Mouse (Mus musculus): ENCODE results near the gene Gpr37l1. TPM values are rescaled to one million over a fixed set of nuclear protein-coding genes. Genes with fewer than 3 reads are reported as not detected.
A peak's percentile ranks its signal among the peaks of the same experiment; 100 is the strongest.

Gene Gpr37l1
- polyA plus RNA-seq, 1 experiment from 2014 or later, result not detected

DNA sequence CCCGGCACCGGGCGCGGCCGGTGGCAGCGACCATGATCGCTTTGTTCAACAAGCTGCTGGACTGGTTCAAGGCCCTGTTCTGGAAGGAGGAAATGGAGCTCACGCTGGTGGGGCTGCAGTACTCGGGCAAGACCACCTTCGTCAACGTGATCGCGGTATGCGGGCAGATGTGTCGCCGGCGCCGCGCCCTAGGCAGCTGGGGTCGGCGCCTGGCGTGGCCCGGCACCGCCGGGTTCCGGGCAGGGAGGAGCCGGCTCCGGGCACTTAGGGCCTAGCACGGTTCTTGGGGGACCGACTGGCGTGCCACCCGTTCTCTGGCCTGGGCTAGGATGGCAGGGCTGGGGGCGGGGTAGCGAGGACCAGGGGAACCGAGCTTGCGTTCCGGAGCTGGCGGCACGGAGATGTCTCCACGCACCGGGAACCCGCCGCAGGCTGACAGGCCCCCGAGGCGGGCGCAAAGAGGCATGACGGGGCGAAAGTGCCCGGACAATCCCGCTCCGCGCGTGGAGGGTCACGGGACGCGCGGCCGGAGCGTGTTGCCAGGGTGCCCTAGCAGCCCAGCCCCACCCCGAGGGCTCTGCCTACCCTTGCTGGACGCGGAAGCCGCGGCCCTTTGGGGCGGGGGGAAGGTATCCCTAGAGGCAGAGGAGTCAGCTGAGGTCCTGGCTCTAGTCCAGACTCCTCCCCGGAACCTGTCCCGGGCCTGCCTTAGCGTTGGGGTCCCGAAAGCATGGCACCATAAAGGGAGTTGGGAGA is 20.4 kb downstream of the Gpr37l1 start:
- Histone ChIP-seq H3K36me3 (no peaks in the 10 kb centered on the region), H3K27me3 (no peaks in the 10 kb centered on the region; the same call in 1 of the 2 replicates), H3K9me3 (replicated peaks) (no peaks in the 10 kb centered on the region), H3K9ac (peak overlapping the region; percentile 91), H3K27ac (replicated peaks) (peak overlapping the region; percentile 91), H3K4me3 (replicated peaks) (peak overlapping the region; percentile 93), H3K4me1 (peaks cover 35% of the 10 kb centered on the region), H3K4me2 (replicated peaks) (peak overlapping the region; percentile 76)
- under 1% methylated on average over 69 of the region's 69 CpGs for WGBS
- ATAC-seq (ENCODE audit: insufficient number of reproducible peaks, low FRiP score, low TSS enrichment, low read depth), result peak; percentile 60

DNA sequence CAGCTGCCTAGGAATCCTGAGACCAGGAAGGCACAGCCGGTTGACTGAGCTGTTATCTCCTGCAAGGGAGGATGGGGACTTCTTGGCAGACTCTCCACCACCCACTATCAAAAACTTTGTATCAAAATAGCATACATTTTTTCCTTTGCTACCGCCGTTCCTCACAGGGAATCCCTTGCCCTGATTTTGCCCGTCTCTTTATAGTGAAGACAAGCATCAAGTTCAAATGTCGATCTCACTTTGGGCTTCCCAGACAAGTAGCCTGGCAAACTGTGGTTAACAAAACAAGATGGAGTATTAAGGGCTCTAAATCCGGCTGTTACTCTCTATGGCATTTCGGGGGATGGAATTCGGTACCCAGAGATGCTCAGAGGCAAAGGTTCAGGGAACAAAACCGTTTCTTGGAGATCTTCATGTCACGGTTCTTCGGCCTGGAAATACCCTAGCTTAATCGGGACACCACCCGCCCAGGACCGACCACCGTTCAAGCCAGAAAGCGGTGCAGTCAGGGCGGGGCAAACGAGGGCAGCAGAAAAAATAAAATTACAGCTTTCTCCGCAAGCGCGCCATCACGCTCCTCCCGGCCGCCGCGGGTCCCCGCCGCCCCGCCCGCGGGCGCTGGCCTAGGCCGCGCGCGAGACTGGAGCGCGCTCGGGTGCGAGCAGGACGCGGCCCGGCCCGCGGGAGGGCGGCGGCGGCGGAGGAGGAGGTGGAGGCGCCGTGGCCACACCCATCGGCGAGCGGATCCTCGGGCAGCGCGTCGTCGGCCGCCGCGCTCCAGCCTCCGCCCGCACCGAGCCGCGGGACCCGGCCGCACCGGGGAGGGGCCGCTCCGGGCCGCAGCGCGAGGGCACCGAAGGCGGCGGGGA is 21.2 kb downstream of the Gpr37l1 start, which contains the start of gene Arl8a:
Gene Arl8a (plus strand): TSS at position 748 of the 869 bp plus-strand sequence.
- H3K4me2 ChIP-seq (replicated peaks), result peak within 1 kb of the TSS; percentile 76

DNA sequence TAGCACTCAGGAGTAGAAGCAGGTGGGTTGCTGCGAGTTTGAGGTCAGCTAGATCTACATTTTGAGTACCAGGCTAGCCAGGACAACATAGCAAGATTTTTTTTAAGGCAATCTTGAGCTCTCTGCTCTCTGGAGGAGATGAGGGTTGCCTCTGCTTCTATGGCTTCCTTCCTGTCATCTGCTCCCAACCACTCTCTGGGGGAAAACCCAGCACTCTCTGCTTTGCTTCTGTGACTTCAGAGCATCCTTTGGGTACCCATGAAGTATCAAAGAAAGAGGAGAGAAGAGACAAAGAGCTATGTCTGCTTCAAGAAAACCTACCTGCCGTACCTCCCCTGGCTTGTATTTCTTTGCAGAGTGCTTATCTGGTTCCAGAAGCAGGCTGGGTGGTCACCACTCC is 23.5 kb downstream of the Gpr37l1 start:
- Histone ChIP-seq H3K9ac (no peak overlapping the region), H3K4me1 (peaks cover 18% of the 10 kb centered on the region), H3K4me2 (replicated peaks) (no peak overlapping the region), H3K9me3 (replicated peaks) (no peaks in the 10 kb centered on the region), H3K4me3 (replicated peaks) (no peak overlapping the region), H3K36me3 (no peaks in the 10 kb centered on the region), H3K27me3 (no peaks in the 10 kb centered on the region; the same call in 1 of the 2 replicates), H3K27ac (replicated peaks) (no peak overlapping the region)
- WGBS, result 82% methylated on average over 2 of the region's 2 CpGs
- ATAC-seq (ENCODE audit: insufficient number of reproducible peaks, low FRiP score, low TSS enrichment, low read depth), result no peak

More for the DNA sequence above, 21.2 kb downstream of the Gpr37l1 start, which contains the start of gene Arl8a:
- H3K27me3 ChIP-seq, result no peaks in the 10 kb centered on the region; the same call in 1 of the 2 replicates
- peak within 1 kb of the TSS; percentile 93 for H3K4me3 ChIP-seq (replicated peaks)
- ATAC-seq (ENCODE audit: insufficient number of reproducible peaks, low FRiP score, low TSS enrichment, low read depth), result peak; percentile 90
- WGBS, result 0% methylated on average over 55 of the region's 78 CpGs
- H3K27ac ChIP-seq (replicated peaks), result peak within 1 kb of the TSS; percentile 91
- H3K4me1 ChIP-seq, result peaks cover 34% of the 10 kb centered on the region
- no peaks in the 10 kb centered on the region for H3K36me3 ChIP-seq
- no peaks in the 10 kb centered on the region for H3K9me3 ChIP-seq (replicated peaks)
- H3K9ac ChIP-seq, result peak within 1 kb of the TSS; percentile 91

DNA sequence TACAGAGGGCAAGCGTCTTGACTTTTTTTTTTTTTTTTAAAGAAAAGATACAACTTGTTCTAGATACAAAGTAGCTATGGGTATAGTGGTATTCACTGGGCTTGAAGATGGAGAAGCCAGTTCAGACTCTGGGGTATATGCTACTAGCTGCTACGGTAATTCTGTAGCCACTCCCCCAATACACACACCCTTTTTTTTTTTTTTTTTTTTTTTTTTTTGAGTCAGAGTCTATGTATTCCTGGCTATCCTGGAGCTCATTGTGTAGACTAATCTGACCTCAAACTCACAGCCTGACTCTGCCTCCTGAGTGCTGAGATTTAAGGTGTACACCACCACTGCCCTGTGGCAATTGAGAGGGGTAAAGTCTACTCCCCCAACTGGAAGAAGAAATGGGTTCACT is 25.0 kb downstream of the Gpr37l1 start:
- Histone ChIP-seq H3K36me3 (no peaks in the 10 kb centered on the region), H3K4me3 (replicated peaks) (no peak overlapping the region), H3K9me3 (replicated peaks) (no peaks in the 10 kb centered on the region), H3K27ac (replicated peaks) (no peak overlapping the region), H3K9ac (no peak overlapping the region), H3K27me3 (no peaks in the 10 kb centered on the region; the same call in 1 of the 2 replicates), H3K4me1 (0 out of 2 replicates have a peak, but pooled peaks cover 3% of the 10 kb centered on the region), H3K4me2 (replicated peaks) (no peak overlapping the region)
- ATAC-seq (ENCODE audit: insufficient number of reproducible peaks, low FRiP score, low TSS enrichment, low read depth), result no peak
- 53% methylated on average over 2 of the region's 2 CpGs for WGBS

DNA sequence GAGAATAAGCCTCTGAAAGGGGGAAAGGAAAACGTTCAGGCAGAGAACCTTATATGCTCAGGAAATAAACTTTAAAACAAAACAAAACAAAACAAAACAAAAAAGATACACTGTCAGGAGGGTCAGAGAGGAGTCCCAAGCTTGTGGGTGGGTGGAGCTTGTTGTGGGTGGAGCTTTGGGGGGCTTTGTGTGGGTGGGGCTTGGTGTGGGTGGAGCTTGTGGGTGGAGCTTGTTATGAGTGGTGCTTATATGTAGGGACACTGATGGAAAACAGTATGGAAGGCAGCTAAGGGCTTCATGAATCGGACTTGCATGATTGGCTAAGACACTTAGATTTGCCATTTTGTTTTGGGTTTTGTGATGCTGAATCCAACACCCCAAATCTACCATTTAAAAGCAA is 27.6 kb downstream of the Gpr37l1 start:
- Histone ChIP-seq H3K36me3 (no peaks in the 10 kb centered on the region), H3K9ac (no peak overlapping the region), H3K4me2 (replicated peaks) (no peak overlapping the region), H3K4me3 (replicated peaks) (no peak overlapping the region), H3K27ac (replicated peaks) (no peak overlapping the region), H3K27me3 (no peaks in the 10 kb centered on the region; the same call in 1 of the 2 replicates), H3K9me3 (replicated peaks) (no peaks in the 10 kb centered on the region), H3K4me1 (no peaks in the 10 kb centered on the region)
- WGBS, result 65% methylated on average over 2 of the region's 2 CpGs
- no peak for ATAC-seq (ENCODE audit: insufficient number of reproducible peaks, low FRiP score, low TSS enrichment, low read depth)

DNA sequence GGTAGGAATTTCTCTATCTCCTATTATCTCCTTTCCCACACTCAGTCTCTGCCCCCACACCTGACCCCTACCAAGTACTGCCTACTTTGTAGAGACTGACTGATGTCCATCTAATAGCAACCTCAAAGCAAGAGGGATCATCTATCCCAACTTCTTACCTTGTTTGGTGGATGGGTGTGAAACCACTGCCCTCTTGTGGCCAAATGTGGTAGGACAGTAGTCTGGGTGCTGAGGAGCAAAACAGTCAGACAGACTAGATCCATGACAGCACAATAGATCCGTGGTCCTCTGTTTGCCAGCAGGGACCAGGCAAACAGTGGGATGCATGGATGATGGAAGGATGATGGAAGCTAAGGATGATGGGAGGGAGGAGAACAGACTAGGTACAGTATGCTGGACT is 31.0 kb downstream of the Gpr37l1 start:
- 14% methylated on average over 1 of the region's 1 CpGs for WGBS

DNA sequence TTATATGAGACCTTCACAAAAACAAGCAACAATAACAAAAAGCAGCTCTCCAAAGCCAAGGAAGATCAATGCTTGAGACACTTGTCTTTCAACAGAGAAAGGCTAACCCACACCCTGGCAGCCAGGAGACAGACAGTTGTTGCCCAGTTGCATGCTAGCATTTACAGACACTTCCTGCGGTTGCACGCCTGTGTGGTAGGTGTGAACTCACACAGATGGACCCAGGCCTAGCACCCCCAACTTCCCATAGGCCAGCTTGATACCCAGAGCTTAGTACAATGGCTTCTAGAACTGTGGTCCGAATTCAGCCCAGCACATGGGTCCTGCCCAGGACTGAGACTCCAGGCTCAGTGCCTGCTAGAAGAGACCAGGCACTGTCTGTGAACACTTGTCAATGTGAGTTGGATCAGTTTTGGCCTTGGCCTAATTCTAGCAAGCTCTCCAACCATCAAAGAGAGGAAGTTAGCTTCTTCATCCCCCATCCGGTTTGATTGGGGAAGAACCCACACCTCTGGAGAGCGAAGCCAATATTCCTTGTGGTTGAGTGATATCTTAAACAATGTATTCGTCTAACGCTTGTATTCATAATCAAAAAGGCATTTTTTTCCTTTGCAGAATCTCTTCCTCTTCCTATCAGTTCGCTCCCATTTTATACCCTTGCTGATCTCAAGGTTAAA is 32.2 kb downstream of the Gpr37l1 start:
- Histone ChIP-seq H3K27me3 (no peaks in the 10 kb centered on the region), H3K27ac (replicated peaks) (no peak overlapping the region), H3K4me2 (replicated peaks) (no peak overlapping the region), H3K4me1 (peaks cover 20% of the 10 kb centered on the region), H3K36me3 (no peaks in the 10 kb centered on the region), H3K9ac (no peak overlapping the region), H3K9me3 (replicated peaks) (no peaks in the 10 kb centered on the region), H3K4me3 (replicated peaks) (no peak overlapping the region)
- 81% methylated on average over 8 of the region's 8 CpGs for WGBS
- ATAC-seq (ENCODE audit: insufficient number of reproducible peaks, low FRiP score, low TSS enrichment, low read depth), result no peak

More for the DNA sequence above, 31.0 kb downstream of the Gpr37l1 start:
- H3K4me3 ChIP-seq (replicated peaks), result no peak overlapping the region
- no peaks in the 10 kb centered on the region for H3K9me3 ChIP-seq (replicated peaks)
- no peak overlapping the region for H3K4me2 ChIP-seq (replicated peaks)
- ATAC-seq (ENCODE audit: insufficient number of reproducible peaks, low FRiP score, low TSS enrichment, low read depth), result no peak
- H3K27me3 ChIP-seq, result no peaks in the 10 kb centered on the region
- H3K27ac ChIP-seq (replicated peaks), result no peak overlapping the region
- no peak overlapping the region for H3K9ac ChIP-seq
- H3K36me3 ChIP-seq, result no peaks in the 10 kb centered on the region
- peaks cover 11% of the 10 kb centered on the region for H3K4me1 ChIP-seq

DNA sequence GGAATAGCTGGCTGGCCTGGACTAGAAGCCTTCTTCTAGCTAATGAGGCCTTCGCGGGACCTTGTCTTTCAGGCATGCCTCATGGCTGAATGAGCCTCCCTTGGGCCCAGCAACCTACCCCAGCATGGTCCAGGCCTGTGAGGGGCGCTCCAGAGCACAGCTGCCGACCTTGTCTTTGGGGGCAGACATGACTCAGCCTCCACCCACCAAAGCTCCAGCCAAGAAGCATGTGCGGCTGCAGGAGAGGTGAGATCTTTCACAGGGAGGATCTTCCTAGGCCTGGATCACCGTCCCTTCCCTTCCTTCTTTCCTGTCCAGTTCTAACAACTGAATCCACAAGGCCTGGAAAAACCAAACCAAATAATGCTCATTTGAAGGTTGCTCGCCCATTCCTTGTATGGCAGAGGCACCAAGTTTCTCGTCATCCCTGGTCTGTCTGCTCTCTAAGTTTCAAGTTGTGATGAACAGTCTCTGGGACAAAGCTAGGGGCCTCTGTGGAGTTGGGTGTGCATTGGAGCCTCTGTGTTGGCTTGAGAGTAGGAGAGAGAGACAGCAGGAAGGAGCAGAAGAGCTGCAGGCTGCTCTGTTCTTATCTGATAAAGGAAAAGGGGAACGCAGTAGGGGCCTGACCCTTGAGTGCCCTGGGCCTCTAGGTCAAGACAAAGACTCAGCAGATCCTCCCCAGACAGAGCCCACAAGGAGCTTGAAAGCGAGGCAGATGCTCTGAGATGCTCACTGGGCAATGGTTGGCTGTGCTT is 33.6 kb downstream of the Gpr37l1 start:
- H3K4me1 ChIP-seq, result peaks cover 33% of the 10 kb centered on the region
- no peaks in the 10 kb centered on the region for H3K36me3 ChIP-seq
- H3K27ac ChIP-seq (replicated peaks), result no peak overlapping the region
- no peak overlapping the region for H3K4me3 ChIP-seq (replicated peaks)
- no peak for ATAC-seq (ENCODE audit: insufficient number of reproducible peaks, low FRiP score, low TSS enrichment, low read depth)
- H3K4me2 ChIP-seq (replicated peaks), result no peak overlapping the region
- peaks cover 7% of the 10 kb centered on the region for H3K27me3 ChIP-seq
- 80% methylated on average over 10 of the region's 10 CpGs for WGBS
- H3K9ac ChIP-seq, result no peak overlapping the region
- no peaks in the 10 kb centered on the region for H3K9me3 ChIP-seq (replicated peaks)

DNA sequence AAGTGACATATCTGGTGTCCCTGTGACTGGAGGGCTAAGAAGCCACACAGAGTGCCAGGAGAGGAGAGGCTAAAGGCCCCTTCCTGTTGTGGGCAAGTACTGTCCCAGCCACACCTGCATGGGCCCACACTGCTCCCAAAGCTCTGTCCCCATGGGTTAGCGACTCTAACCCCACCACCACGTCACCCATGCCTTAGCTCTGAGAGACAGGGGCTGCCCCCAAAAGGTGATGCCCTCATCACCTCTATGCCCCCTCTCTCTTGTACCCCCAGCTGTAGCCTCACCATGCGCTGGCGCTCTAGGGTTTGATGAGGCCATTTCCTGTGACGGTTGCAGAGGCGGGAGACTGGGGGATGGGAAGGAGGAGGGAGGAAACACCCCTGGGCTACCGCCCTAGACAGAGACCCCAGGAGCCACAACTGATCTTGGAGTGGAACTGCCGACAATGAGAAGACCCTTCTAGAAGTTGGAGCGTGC is 34.5 kb downstream of the Gpr37l1 start:
- Histone ChIP-seq H3K9ac (no peak overlapping the region), H3K4me3 (replicated peaks) (no peak overlapping the region), H3K4me2 (replicated peaks) (no peak overlapping the region), H3K27ac (replicated peaks) (no peak overlapping the region), H3K4me1 (peaks cover 41% of the 10 kb centered on the region), H3K9me3 (replicated peaks) (no peaks in the 10 kb centered on the region), H3K27me3 (peaks cover 7% of the 10 kb centered on the region), H3K36me3 (no peaks in the 10 kb centered on the region)
- 90% methylated on average over 9 of the region's 9 CpGs for WGBS
- ATAC-seq (ENCODE audit: insufficient number of reproducible peaks, low FRiP score, low TSS enrichment, low read depth), result no peak

DNA sequence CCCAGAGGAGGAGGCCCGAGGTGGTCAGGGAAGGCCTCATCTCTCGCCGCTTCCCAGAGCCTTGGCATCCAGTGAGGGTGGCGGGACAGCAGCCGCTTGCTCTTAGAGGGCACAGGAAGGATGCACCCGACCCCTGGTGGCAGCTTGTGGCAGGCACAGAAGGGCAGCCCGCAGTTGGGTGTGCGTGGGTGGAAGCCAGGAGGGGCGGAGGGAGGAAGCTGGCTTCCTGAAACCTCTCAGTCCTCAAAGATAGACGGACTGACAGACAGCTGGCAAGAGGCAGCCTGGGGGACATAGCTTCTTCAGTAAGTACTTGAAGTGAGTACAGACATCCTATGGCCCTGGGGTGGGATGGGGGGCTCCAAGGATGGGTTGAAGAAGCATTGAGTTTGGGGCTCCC is 35.0 kb downstream of the Gpr37l1 start, which contains the start of gene Ptpn7:
Gene Ptpn7 (plus strand): TSS at position 228 of the 400 bp plus-strand sequence.
- H3K4me2 ChIP-seq (replicated peaks), result no peak within 1 kb of the TSS
- H3K27me3 ChIP-seq, result peaks cover 7% of the 10 kb centered on the region
- no peak within 1 kb of the TSS for H3K27ac ChIP-seq (replicated peaks)
- ATAC-seq (ENCODE audit: insufficient number of reproducible peaks, low FRiP score, low TSS enrichment, low read depth), result no peak
- H3K4me1 ChIP-seq, result peaks cover 46% of the 10 kb centered on the region
- no peaks in the 10 kb centered on the region for H3K9me3 ChIP-seq (replicated peaks)
- no peak within 1 kb of the TSS for H3K4me3 ChIP-seq (replicated peaks)
- no peak within 1 kb of the TSS for H3K9ac ChIP-seq
- 41% methylated on average over 10 of the region's 10 CpGs for WGBS
- H3K36me3 ChIP-seq, result no peaks in the 10 kb centered on the region

Data from embryonic facial prominence, embryonic 15.5 days (tissue).